Mouse (Mus musculus) cerebellum, postnatal 25 days (tissue): Measurements from ENCODE around the gene Arid3b.
"Not testable (repeated sequence)": the region's sequence is repeated elsewhere in the genome, so short reads cannot be mapped to it uniquely, and the experiment has no call there.

Source experiments
- DNase-seq, 2 experiments: peaks; one replicate each; pipeline ENCODE4 v3.0.0; 2021; ENCODE audit warnings: mixed read lengths in 2 of 2

Gene Arid3b

GRCm38 (mm10) chr9:57836581-57837170 is at the start of gene Arid3b:
Gene Arid3b, minus strand, starts transcription at chr9:57836793.
- DNase-seq: peak; percentile 89 to 94

GRCm38 (mm10) chr9:57883413-57883812 is 46.8 kb upstream of the Arid3b start:
- no peak for DNase-seq

GRCm38 (mm10) chr9:57881781-57882180 is 45.2 kb upstream of the Arid3b start:
- not testable (repeated sequence) for DNase-seq

GRCm38 (mm10) chr9:57880278-57880677 is 43.7 kb upstream of the Arid3b start:
- DNase-seq: no peak

GRCm38 (mm10) chr9:57879213-57879612 is 42.6 kb upstream of the Arid3b start:
- no peak for DNase-seq

GRCm38 (mm10) chr9:57874994-57875393 is 38.4 kb upstream of the Arid3b start:
- DNase-seq: no peak

GRCm38 (mm10) chr9:57874134-57874533 is 37.5 kb upstream of the Arid3b start:
- no peak for DNase-seq

- DNase-seq: no peak
Measured at GRCm38 (mm10) chr9:57870273-57870816, 33.8 kb upstream of the Arid3b start.

GRCm38 (mm10) chr9:57868767-57869166 is 32.2 kb upstream of the Arid3b start:
- DNase-seq: no peak

- DNase-seq: no peak
Measured at GRCm38 (mm10) chr9:57867880-57868279, 31.3 kb upstream of the Arid3b start.

GRCm38 (mm10) chr9:57867236-57867635 is 30.6 kb upstream of the Arid3b start:
- DNase-seq: no peak

- DNase-seq: no peak
Measured at GRCm38 (mm10) chr9:57866530-57866929, 29.9 kb upstream of the Arid3b start.

GRCm38 (mm10) chr9:57864336-57864735 is 27.7 kb upstream of the Arid3b start:
- no peak for DNase-seq

GRCm38 (mm10) chr9:57861951-57862471 is 25.4 kb upstream of the Arid3b start:
- peak; percentile 65 to 74 for DNase-seq

GRCm38 (mm10) chr9:57856456-57856855 is 19.9 kb upstream of the Arid3b start:
- DNase-seq: no peak

- no peak for DNase-seq
Measured at GRCm38 (mm10) chr9:57854280-57854679, 17.7 kb upstream of the Arid3b start.

GRCm38 (mm10) chr9:57839032-57839431 is 2.4 kb upstream of the Arid3b start:
- DNase-seq: no peak

GRCm38 (mm10) chr9:57835841-57836514 is 615 bp downstream of the Arid3b start:
- DNase-seq: peak in 1 of 2 experiments; percentile 30

GRCm38 (mm10) chr9:57834629-57835417 is 1.8 kb downstream of the Arid3b start:
- DNase-seq: no peak

GRCm38 (mm10) chr9:57833762-57834471 is 2.7 kb downstream of the Arid3b start:
- no peak for DNase-seq

- DNase-seq: peak; percentile 73 to 81
Measured at GRCm38 (mm10) chr9:57831267-57832082, 5.1 kb downstream of the Arid3b start.
